Mouse (Mus musculus) cortical plate, adult 2 months (tissue): ENCODE results near the gene St8sia2.

Experiments used
- CTCF ChIP-seq: fragments of 200-500 bp; IDR thresholded peaks from 2 replicates; pipeline ENCODE4 v1.5.1; 2011; ENCODE audit warnings: mild to moderate bottlenecking, control low read depth, low read length; ENCODE audit not compliant: insufficient read depth; ENCODE audit errors: extremely low read depth
- POLR2A ChIP-seq: fragments of 200-500 bp; IDR thresholded peaks from 2 replicates; pipeline ENCODE4 v1.6.1; 2011; ENCODE audit warnings: mild to moderate bottlenecking, low read length, control low read depth; ENCODE audit not compliant: insufficient read depth; ENCODE audit errors: extremely low read depth

- TF ChIP-seq CTCF (no peak), POLR2A (no peak)
Measured at GRCm38 (mm10) chr7:74047591-74047990, 34.1 kb upstream of the St8sia2 start.
